Mouse (Mus musculus) left cerebral cortex, postnatal 14 days (tissue): ENCODE data around the gene Cntnap1. TPM values are rescaled to one million over a fixed set of nuclear protein-coding genes. Genes with fewer than 3 reads are reported as not detected.

Experiments
- DNase-seq, 2 experiments: peaks; one replicate each; pipeline ENCODE4 v3.0.0; 2021 to 2022; ENCODE audit warnings: low spot score in 2 of 2, mixed read lengths in 1 of 2
- intact Hi-C: fragments of 180-260 bp; cut with DNase I; formaldehyde crosslinking; loops from one replicate; pipeline ENCODE4 v1.15.1; 2025
- total RNA-seq, 2 experiments: library from RNA; stranded (reverse); gene quantifications; 2 replicates each; pipeline ENCODE4 v1.2.3; 2021

Gene Cntnap1
- total RNA-seq, 2 experiments from 2014 or later: 124 to 128 TPM

- intact Hi-C loops: no loop called here
- no peak for DNase-seq
These were observed 22.8 kb downstream of the Cntnap1 start for GRCm38 (mm10) chr11:101193076-101193475.

GRCm38 (mm10) chr11:101194137-101194536 is 23.8 kb downstream of the Cntnap1 start:
- no peak for DNase-seq
- intact Hi-C loops: no loop called here

- no peak for DNase-seq
- intact Hi-C loops: no loop called here
These were observed 24.3 kb downstream of the Cntnap1 start for GRCm38 (mm10) chr11:101194643-101195042.

- DNase-seq: no peak
- intact Hi-C loops: no loop called here
These were observed 24.8 kb downstream of the Cntnap1 start for GRCm38 (mm10) chr11:101195101-101195500.

GRCm38 (mm10) chr11:101195571-101195970 is 25.2 kb downstream of the Cntnap1 start:
- DNase-seq: no peak
- intact Hi-C loops: no loop called here

- DNase-seq: no peak
- intact Hi-C loops: no loop called here
These were observed 25.9 kb downstream of the Cntnap1 start for GRCm38 (mm10) chr11:101196175-101196574.

GRCm38 (mm10) chr11:101199555-101199954 is 29.2 kb downstream of the Cntnap1 start:
- intact Hi-C loops: no loop called here
- DNase-seq: no peak

GRCm38 (mm10) chr11:101200986-101201385 is 30.7 kb downstream of the Cntnap1 start:
- peak; percentile 67 to 78 for DNase-seq
- intact Hi-C loops: no loop called here

GRCm38 (mm10) chr11:101211970-101212369 is 41.6 kb downstream of the Cntnap1 start:
- DNase-seq: peak; percentile 65 to 85
- intact Hi-C loops: loop anchor here (1.0 to 2.0 kb wide), 2 partner anchors 36 to 91 kb away; partner anchors contain the start of gene Becn1

GRCm38 (mm10) chr11:101216936-101217335 is 46.6 kb downstream of the Cntnap1 start:
- intact Hi-C loops: no loop called here
- no peak for DNase-seq

GRCm38 (mm10) chr11:101218436-101219055 is 48.2 kb downstream of the Cntnap1 start:
- intact Hi-C loops: no loop called here
- DNase-seq: no peak

- intact Hi-C loops: loop anchor here (10.0 kb wide), 1 partner anchor 174 kb away; no protein-coding TSS in a partner anchor
- DNase-seq: no peak
These were observed 50.5 kb downstream of the Cntnap1 start for GRCm38 (mm10) chr11:101220853-101221252.

GRCm38 (mm10) chr11:101221306-101221986 is 51.1 kb downstream of the Cntnap1 start:
- intact Hi-C loops: loop anchor here (10.0 kb wide), 1 partner anchor 173 kb away; no protein-coding TSS in a partner anchor
- DNase-seq: no peak

GRCm38 (mm10) chr11:101224337-101224736 is 54.0 kb downstream of the Cntnap1 start:
- intact Hi-C loops: loop anchor here (10.0 kb wide), 1 partner anchor 170 kb away; no protein-coding TSS in a partner anchor
- DNase-seq: no peak

- intact Hi-C loops: loop anchor here (10.0 kb wide), 1 partner anchor 169 kb away; no protein-coding TSS in a partner anchor
- DNase-seq: no peak
These were observed 55.2 kb downstream of the Cntnap1 start for GRCm38 (mm10) chr11:101225331-101226064.

- DNase-seq: peak; percentile 72 to 88
- intact Hi-C loops: loop anchor here (10.0 kb wide), 1 partner anchor 169 kb away; no protein-coding TSS in a partner anchor
These were observed 55.9 kb downstream of the Cntnap1 start, which contains the start of gene Ezh1 for GRCm38 (mm10) chr11:101226065-101226701. Ezh1 (minus strand) TSS chr11:101226463.

GRCm38 (mm10) chr11:101229361-101229900 is 59.1 kb downstream of the Cntnap1 start:
- peak in 1 of 2 experiments; percentile 11 for DNase-seq

GRCm38 (mm10) chr11:101230061-101230511 is 59.8 kb downstream of the Cntnap1 start:
- no peak for DNase-seq
- intact Hi-C loops: no loop called here

More at GRCm38 (mm10) chr11:101229361-101229900, 59.1 kb downstream of the Cntnap1 start:
- intact Hi-C loops: loop anchor here (10.0 kb wide), 1 partner anchor 165 kb away; no protein-coding TSS in a partner anchor

- intact Hi-C loops: no loop called here
- DNase-seq: no peak
These were observed 60.2 kb downstream of the Cntnap1 start for GRCm38 (mm10) chr11:101230526-101230925.
